Mouse (Mus musculus): ENCODE measurements around the gene Emc10. TPM values are rescaled to one million over a fixed set of nuclear protein-coding genes. Genes with fewer than 3 reads are reported as not detected.
A peak's percentile ranks its signal among the peaks of the same experiment; 100 is the strongest.

Gene Emc10
- polyA plus RNA-seq, 1 experiment from 2014 or later = 149 TPM

DNA sequence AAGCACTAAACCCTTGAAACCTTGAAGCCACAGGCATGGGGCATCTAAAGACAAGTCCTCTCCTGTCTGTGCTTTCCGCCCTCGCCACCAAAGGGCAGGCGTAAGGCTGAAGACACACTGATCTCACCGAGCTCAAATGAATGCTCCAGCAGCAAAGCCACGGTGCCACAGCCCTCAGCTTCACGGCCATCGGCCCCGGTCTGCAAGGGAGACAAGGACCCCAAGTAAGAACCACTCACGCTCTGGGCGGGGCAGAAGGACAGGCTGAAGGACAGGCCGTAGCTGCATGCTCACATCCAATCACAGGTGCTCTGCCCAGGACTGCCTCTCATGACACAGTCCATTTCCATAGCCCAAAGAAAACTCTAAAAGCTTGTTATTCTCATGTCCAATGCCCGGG is 1.6 kb downstream of the Emc10 start:
- no peak overlapping the region for H3K9ac ChIP-seq

DNA sequence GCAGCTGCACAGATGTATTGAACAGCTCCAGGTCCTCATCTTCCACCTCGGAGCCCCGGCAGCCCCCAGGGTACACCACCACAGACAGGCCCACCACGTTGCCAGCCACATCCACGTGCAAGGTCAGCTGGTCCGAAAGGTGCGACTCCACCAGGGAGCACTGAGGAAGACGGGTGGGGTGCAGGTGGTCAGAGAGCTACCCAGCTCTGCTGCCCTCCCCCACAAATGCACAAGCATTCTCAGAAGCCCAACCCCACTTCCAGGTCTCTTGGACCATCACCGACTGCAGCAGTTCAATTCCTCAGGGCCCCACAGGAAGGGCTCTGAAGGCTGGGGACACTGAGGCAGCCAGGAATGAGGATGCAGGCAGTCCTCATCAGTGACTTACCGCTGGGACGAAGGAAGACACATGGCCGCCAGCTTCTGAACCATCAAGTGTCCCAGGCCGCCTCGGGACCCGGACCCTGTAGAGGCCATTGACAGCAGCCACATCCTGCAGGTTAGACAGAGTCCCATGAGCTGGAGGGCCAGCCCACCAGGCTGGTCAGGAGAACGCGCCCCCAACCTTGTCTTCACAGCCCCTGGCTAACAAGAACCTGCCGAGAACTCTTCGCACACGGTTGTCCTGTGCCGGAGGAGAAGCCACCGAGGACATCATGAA is 4.0 kb downstream of the Emc10 start:
- 92% methylated on average over 21 of the region's 21 CpGs for WGBS
- H3K4me1 ChIP-seq = peaks cover 21% of the 10 kb centered on the region
- H3K4me3 ChIP-seq (replicated peaks) = no peak overlapping the region
- no peaks in the 10 kb centered on the region for H3K9me3 ChIP-seq (replicated peaks)
- H3K36me3 ChIP-seq = peaks cover 55% of the 10 kb centered on the region
- H3K27ac ChIP-seq (replicated peaks) = no peak overlapping the region
- ATAC-seq (ENCODE audit: insufficient number of reproducible peaks, low FRiP score, low TSS enrichment, low read depth) = no peak
- H3K9ac ChIP-seq = no peak overlapping the region
- no peaks in the 10 kb centered on the region for H3K27me3 ChIP-seq
- no peak overlapping the region for H3K4me2 ChIP-seq (replicated peaks)

More for the DNA sequence above, 1.6 kb downstream of the Emc10 start:
- 90% methylated on average over 12 of the region's 12 CpGs for WGBS
- ATAC-seq (ENCODE audit: insufficient number of reproducible peaks, low FRiP score, low TSS enrichment, low read depth) = no peak
- Histone ChIP-seq H3K4me2 (replicated peaks) (no peak overlapping the region), H3K9me3 (replicated peaks) (no peaks in the 10 kb centered on the region), H3K4me3 (replicated peaks) (no peak overlapping the region), H3K27me3 (no peaks in the 10 kb centered on the region; the same call in 1 of the 2 replicates), H3K27ac (replicated peaks) (no peak overlapping the region), H3K36me3 (peaks cover 43% of the 10 kb centered on the region), H3K4me1 (peaks cover 22% of the 10 kb centered on the region)

DNA sequence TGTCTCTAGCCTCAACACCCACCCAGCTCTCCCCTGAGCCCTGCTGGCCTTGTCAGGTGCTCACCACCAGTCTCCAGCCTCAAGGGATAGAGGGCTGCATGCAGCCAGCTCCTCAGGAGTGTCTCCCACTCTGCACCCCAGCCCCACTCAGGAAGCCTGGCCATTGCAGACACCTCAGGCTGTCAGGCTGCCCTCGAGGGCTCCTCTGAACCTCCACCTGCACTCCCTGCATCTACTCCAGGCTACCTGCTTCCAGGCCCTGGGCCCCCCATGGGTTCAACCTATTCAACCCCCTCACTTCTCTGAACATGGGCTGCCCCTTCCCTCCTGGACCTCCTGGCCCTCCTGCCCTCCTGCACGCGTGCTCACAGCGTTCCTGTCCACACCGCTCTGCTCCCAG is 4.9 kb downstream of the Emc10 start:
- no peak overlapping the region for H3K4me3 ChIP-seq (replicated peaks)
- no peaks in the 10 kb centered on the region for H3K9me3 ChIP-seq (replicated peaks)
- no peak overlapping the region for H3K4me2 ChIP-seq (replicated peaks)
- H3K27ac ChIP-seq (replicated peaks) = no peak overlapping the region
- 99% methylated on average over 5 of the region's 5 CpGs for WGBS
- H3K27me3 ChIP-seq = no peaks in the 10 kb centered on the region
- H3K36me3 ChIP-seq = peaks cover 55% of the 10 kb centered on the region
- H3K9ac ChIP-seq = no peak overlapping the region
- ATAC-seq (ENCODE audit: insufficient number of reproducible peaks, low FRiP score, low TSS enrichment, low read depth) = no peak
- peaks cover 15% of the 10 kb centered on the region for H3K4me1 ChIP-seq

DNA sequence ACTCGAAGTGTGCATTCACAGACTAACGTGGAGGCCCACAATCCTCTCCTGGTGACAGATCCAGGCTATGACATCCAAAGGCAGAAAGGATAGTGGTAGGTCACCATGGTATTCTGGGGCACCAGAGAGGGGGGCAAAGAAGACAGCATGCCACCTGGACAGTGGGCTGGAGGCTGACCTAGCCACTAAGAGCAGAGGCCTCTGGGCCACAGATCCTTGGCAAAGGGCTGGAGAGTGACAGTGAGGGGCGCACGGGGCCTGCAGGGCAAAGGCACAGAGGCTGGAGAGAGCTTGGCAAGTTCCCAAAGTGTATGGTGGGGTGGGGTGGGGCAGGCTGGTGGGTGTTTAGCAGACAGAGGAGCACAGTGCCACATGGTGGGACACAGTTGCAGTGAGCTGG is 6.0 kb downstream of the Emc10 start:
- Histone ChIP-seq H3K27ac (replicated peaks) (no peak overlapping the region), H3K27me3 (no peaks in the 10 kb centered on the region)
- ATAC-seq (ENCODE audit: insufficient number of reproducible peaks, low FRiP score, low TSS enrichment, low read depth) = no peak

DNA sequence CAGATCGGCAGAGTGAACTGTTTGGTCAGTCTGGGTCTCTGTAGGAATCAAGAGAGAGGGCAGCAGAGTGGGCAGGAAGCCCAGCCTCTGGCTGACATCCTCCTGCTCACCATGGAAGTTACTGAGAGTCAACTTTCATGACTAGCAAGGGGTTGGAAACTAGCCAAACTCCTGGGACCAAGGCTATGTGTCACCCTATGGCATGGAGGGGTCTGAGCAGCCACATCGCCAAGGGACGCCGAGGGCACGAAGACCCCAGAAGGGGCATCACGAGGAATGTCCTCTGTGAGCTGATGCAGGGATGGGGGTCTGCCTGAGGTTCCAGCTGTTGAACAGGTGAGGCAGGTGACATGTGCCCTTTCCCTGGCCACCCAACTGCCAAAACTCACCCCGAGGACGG is 7.8 kb downstream of the Emc10 start:
- no peak overlapping the region for H3K27ac ChIP-seq (replicated peaks)
- H3K4me2 ChIP-seq (replicated peaks) = no peak overlapping the region
- H3K27me3 ChIP-seq = no peaks in the 10 kb centered on the region
- no peak overlapping the region for H3K4me3 ChIP-seq (replicated peaks)
- no peaks in the 10 kb centered on the region for H3K4me1 ChIP-seq
- H3K9ac ChIP-seq = no peak overlapping the region
- H3K9me3 ChIP-seq (replicated peaks) = no peaks in the 10 kb centered on the region
- no peak for ATAC-seq (ENCODE audit: insufficient number of reproducible peaks, low FRiP score, low TSS enrichment, low read depth)
- H3K36me3 ChIP-seq = peaks cover 46% of the 10 kb centered on the region
- 90% methylated on average over 8 of the region's 8 CpGs for WGBS

More for the DNA sequence above, 6.0 kb downstream of the Emc10 start:
- WGBS = 91% methylated on average over 4 of the region's 4 CpGs
- Histone ChIP-seq H3K4me2 (replicated peaks) (no peak overlapping the region), H3K9ac (no peak overlapping the region), H3K4me3 (replicated peaks) (no peak overlapping the region), H3K4me1 (peaks cover 9% of the 10 kb centered on the region), H3K36me3 (peaks cover 55% of the 10 kb centered on the region), H3K9me3 (replicated peaks) (no peaks in the 10 kb centered on the region)

DNA sequence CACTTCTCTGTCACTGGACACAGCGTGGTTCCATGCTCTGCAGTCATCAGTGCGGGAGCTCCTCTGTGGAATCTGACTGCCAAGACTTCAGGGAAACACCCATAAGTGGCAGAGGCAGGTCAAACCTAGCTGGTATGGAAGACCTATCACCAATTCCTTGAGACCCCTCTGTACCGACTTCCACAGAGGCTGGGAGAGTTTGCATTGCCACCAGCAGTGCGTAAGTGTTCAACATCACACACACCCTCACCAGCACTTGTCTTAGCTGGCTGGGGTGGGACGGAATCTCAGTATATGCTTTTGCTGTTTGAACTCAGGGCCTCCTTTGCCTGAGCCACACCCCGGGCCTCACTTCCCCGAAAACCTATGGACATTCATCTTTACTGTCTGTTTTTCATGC is 8.4 kb downstream of the Emc10 start:
- no peak overlapping the region for H3K27ac ChIP-seq (replicated peaks)
- peaks cover 3% of the 10 kb centered on the region; the same call in 1 of the 2 replicates for H3K27me3 ChIP-seq
- H3K4me3 ChIP-seq (replicated peaks) = no peak overlapping the region
- no peak overlapping the region for H3K4me2 ChIP-seq (replicated peaks)
- no peaks in the 10 kb centered on the region for H3K4me1 ChIP-seq
- peaks cover 42% of the 10 kb centered on the region for H3K36me3 ChIP-seq
- H3K9me3 ChIP-seq (replicated peaks) = no peaks in the 10 kb centered on the region
- ATAC-seq (ENCODE audit: insufficient number of reproducible peaks, low FRiP score, low TSS enrichment, low read depth) = no peak
- 91% methylated on average over 7 of the region's 7 CpGs for WGBS
- H3K9ac ChIP-seq = no peak overlapping the region

DNA sequence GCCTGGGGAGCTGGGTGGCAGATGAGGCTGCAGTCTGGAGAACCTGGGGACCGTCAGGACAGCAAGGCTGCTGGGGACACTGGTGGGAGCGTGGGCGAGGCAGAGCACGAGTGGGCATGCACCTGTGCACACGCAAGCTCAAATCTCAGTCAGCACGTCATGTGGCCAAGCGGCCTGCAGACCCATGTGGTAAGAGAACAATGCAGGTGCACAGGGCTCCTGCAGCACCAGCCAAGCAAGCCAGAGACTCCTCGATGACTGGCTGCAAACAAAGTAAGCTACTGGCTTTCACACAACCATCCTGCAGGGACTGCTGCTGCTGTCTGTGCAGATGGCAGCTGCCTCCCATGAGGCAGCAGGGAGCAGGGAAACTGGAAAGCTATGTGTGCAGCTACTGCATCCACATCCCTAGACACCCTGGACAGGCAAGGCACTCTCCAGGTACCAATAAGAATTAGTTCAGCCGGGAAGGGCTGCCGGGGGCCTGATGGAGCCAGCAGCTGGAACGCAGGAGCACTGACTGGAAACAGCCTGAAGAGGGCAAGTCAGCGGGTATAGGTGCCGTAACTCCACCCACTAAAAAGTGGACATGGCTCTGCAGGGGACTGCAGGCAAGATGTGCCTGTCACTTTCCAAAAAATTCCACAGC is 9.3 kb downstream of the Emc10 start:
- Histone ChIP-seq H3K9ac (no peak overlapping the region), H3K4me3 (replicated peaks) (no peak overlapping the region), H3K4me1 (no peaks in the 10 kb centered on the region), H3K36me3 (peaks cover 33% of the 10 kb centered on the region), H3K27ac (replicated peaks) (no peak overlapping the region), H3K27me3 (peaks cover 11% of the 10 kb centered on the region), H3K4me2 (replicated peaks) (no peak overlapping the region), H3K9me3 (replicated peaks) (no peaks in the 10 kb centered on the region)
- no peak for ATAC-seq (ENCODE audit: insufficient number of reproducible peaks, low FRiP score, low TSS enrichment, low read depth)
- 58% methylated on average over 13 of the region's 13 CpGs for WGBS

DNA sequence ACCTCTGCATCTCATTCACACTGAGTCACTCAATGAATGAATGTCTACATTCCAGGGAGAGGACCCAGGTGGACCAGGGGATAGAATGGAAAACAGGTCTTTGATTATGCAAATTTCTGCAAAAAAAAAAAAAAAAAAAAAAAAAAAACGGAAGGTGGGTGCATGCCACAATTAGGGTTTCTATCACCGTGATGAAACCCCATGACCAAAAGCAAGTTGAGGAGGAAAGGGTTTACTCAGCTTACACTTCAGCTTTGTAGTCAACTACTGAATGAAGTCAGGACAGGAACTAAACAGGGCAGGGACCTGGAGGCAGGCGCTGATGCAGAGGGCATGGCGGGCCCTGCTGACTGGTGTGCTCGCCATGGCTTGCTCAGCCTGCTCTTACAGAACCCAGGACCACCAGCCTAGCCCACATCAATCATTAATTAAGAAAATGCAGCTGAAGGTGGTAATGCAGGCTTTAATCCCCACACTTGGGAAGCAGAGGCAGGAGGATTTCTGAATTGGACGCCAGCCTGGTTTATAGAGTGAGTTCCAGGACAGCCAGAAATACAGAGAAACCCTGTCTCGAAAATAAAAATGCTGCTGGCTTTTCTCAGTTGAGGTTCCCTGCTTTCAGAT is 10.6 kb downstream of the Emc10 start:
- Histone ChIP-seq H3K4me1 (no peaks in the 10 kb centered on the region), H3K36me3 (peaks cover 20% of the 10 kb centered on the region), H3K4me3 (replicated peaks) (no peak overlapping the region), H3K27me3 (peaks cover 17% of the 10 kb centered on the region), H3K9ac (no peak overlapping the region), H3K9me3 (replicated peaks) (no peaks in the 10 kb centered on the region), H3K27ac (replicated peaks) (no peak overlapping the region), H3K4me2 (replicated peaks) (no peak overlapping the region)
- no peak for ATAC-seq (ENCODE audit: insufficient number of reproducible peaks, low FRiP score, low TSS enrichment, low read depth)
- WGBS = 73% methylated on average over 7 of the region's 7 CpGs

DNA sequence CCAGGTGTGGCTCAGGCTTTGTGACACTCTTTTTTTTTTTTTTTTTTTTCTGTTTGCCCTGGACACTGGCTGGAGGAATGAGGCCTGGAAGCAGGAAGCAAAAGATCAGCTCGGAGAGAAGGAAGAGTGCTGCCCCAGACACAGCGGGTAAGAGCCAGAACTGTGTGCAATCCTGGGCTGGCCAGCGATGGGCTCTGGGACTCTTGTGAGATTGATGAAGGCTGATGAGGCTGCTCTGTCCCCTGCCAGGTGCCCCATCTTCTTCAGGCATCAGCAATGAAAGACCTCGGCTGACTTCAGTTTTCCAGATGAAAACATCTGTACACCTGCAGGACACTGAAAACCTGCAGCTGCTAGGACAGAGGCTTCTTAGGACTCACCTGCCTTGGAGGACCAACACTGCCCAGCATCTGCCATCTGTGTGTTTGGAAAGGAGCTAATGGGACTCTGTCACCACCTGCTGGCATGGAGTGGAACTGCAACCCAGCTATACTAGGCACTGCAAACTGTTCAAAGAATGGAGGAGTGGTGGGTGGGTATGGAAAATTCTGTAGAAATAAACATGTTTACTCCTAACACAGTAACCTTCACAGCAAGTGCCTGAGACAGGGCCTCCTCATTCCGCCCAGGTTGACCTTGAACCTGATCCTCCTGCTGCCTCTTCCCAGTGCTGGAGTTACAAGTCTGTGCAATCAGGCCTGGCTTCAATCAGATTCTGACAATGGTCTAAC is 11.3 kb downstream of the Emc10 start:
- H3K27ac ChIP-seq (replicated peaks) = no peak overlapping the region
- no peak overlapping the region for H3K9ac ChIP-seq
- H3K4me2 ChIP-seq (replicated peaks) = no peak overlapping the region
- no peaks in the 10 kb centered on the region for H3K4me1 ChIP-seq
- WGBS = 39% methylated on average over 5 of the region's 5 CpGs
- peaks cover 24% of the 10 kb centered on the region for H3K27me3 ChIP-seq
- no peak overlapping the region for H3K4me3 ChIP-seq (replicated peaks)
- H3K36me3 ChIP-seq = peaks cover 13% of the 10 kb centered on the region; the same call in 1 of the 2 replicates
- no peaks in the 10 kb centered on the region for H3K9me3 ChIP-seq (replicated peaks)
- peak; percentile 64; the same call in 1 of the 2 replicates for ATAC-seq (ENCODE audit: insufficient number of reproducible peaks, low FRiP score, low TSS enrichment, low read depth)

DNA sequence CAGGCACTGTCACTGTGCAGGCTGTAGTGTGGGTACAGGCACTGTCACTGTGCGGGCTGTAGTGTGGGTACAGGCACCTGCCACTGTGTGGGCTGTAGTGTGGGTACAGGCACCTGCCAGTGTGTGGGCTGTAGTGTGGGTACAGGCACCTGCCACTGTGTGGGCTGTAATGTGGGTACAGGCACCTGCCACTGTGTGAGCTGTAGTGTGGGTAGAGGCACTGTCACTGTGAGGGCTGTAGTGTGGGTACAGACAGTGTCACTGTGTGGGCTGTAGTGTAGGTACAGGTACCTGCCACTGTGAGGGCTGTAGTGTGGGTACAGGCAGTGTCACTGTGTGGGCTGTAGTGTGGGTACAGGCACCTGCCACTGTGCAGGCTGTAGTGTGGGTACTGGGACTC is 12.2 kb downstream of the Emc10 start:
- H3K36me3 ChIP-seq = peaks cover 8% of the 10 kb centered on the region; the same call in 1 of the 2 replicates
- no peak overlapping the region for H3K27ac ChIP-seq (replicated peaks)
- H3K4me2 ChIP-seq (replicated peaks) = no peak overlapping the region
- no peak for ATAC-seq (ENCODE audit: insufficient number of reproducible peaks, low FRiP score, low TSS enrichment, low read depth)
- peaks cover 27% of the 10 kb centered on the region for H3K27me3 ChIP-seq
- no peaks in the 10 kb centered on the region for H3K4me1 ChIP-seq
- H3K9ac ChIP-seq = no peak overlapping the region
- WGBS = 92% methylated on average over 1 of the region's 1 CpGs
- no peaks in the 10 kb centered on the region for H3K9me3 ChIP-seq (replicated peaks)
- H3K4me3 ChIP-seq (replicated peaks) = no peak overlapping the region

DNA sequence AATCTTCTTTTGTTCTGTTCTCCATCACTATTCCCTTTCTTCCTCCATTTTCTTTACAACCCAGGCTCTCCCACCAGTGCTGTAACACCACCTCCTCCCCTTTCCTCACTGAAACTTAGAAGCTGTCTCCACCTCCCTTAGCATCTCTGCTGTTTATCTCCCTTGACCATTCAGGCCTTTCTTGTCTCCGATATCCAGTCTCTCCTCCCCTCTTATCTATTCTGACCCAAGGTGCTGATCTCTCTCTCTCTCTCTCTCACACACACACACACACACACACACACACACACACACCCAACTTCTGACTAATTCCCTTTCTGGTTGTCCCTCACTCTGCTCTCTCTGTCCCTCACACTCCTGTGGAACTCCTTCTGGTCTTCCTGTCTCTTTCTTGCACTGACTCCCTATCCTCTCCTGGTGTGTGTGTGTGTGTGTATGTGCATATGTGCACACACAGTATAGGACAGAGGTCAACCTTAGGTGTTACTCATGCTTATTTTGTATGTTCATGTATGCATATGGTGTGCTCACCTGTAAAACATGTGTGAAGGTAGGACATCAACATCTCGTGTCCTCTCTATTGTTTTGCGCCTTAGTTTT is 13.4 kb downstream of the Emc10 start:
- Histone ChIP-seq H3K4me1 (no peaks in the 10 kb centered on the region), H3K36me3 (0 out of 2 replicates have a peak, but pooled peaks cover under 1% of the 10 kb centered on the region), H3K27ac (replicated peaks) (no peak overlapping the region), H3K4me3 (replicated peaks) (no peak overlapping the region), H3K4me2 (replicated peaks) (no peak overlapping the region), H3K27me3 (peaks cover 27% of the 10 kb centered on the region), H3K9me3 (replicated peaks) (no peaks in the 10 kb centered on the region), H3K9ac (no peak overlapping the region)
- ATAC-seq (ENCODE audit: insufficient number of reproducible peaks, low FRiP score, low TSS enrichment, low read depth) = no peak
- 72% methylated on average over 3 of the region's 3 CpGs for WGBS

All from embryonic facial prominence, embryonic 15.5 days (tissue).